Mouse (Mus musculus): Measurements from ENCODE around the gene Fancf. TPM values are rescaled to one million over a fixed set of nuclear protein-coding genes. Genes with fewer than 3 reads are reported as not detected.

Fancf gene
- polyA plus RNA-seq, 1 experiment from 2014 or later, result 15.5 TPM

- peak overlapping the region; percentile 91 for H3K9ac ChIP-seq (ENCODE audit: low read length)
These were observed 775 bp upstream of the Fancf start for GRCm38 (mm10) chr7:51862842-51863241.

DNA sequence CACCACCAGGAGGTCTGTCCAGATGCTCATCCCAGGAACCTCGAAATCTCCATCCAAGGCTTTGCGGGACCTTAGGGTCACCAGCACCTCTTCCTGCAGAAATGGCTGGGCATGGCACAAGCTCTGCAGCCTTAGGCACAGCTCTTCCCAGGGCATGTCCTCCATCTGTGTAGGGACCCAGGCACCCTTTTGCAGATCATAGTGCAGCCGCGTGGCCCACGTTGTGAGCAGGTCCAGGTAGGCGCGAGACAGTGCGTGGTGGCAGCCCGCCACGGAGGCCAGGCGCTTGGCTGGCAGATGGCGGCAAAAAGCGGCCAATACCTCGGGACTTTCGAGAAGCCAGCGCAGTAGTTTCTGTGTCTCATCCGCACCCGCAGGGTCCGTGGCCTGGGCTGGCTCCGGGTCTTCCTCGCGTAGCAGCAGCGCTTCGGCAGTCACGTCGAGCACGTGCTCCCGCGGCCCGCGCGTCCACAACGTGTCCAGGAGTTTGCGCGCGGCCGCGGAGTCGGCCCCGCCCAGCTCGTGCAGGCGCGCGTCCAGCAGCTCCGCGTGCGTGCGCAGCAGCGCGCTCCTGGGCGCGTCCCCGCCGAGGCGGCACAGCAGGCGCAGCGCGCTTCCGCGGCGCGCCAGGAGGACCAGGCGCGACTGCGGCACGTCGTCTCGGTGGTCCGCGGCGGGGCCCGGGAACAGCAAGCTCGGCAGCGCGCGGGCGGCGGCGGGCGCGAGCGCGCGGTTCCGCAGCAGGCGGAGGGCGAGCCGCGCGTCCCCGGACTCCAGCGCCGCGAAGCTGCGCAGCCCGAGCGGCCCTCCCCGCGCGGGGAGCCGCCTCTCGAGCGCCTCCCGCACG, 594 bp downstream of the Fancf start, which contains the start of gene Gas2:
Gas2 (plus strand) TSS at position 766 of the 847 bp plus-strand sequence.
- H3K9me3 ChIP-seq (ENCODE audit: control insufficient read depth, low read length), result no peaks in the 10 kb centered on the region
- H3K27ac ChIP-seq (ENCODE audit: low read depth, low read length), result peak within 1 kb of the TSS; percentile 93
- DNase-seq (ENCODE audit: low spot score), result peak; percentile 92
- peak within 1 kb of the TSS; percentile 61 for H3K4me2 ChIP-seq (ENCODE audit: low read depth, low read length, severe bottlenecking)
- H3K4me3 ChIP-seq (ENCODE audit: low read depth, low read length), result peak within 1 kb of the TSS; percentile 71
- peak; percentile 87 for ATAC-seq (replicated peaks; ENCODE audit: low FRiP score)
- peak within 1 kb of the TSS; percentile 91 for H3K9ac ChIP-seq (ENCODE audit: low read length)
- 10% methylated on average over 95 of the region's 105 CpGs for WGBS
- H3K27me3 ChIP-seq (ENCODE audit: control insufficient read depth, insufficient read depth, low read length), result no peaks in the 10 kb centered on the region
- no peaks in the 10 kb centered on the region for H3K36me3 ChIP-seq (ENCODE audit: control insufficient read depth, insufficient read depth, low read length)
- peaks cover 6% of the 10 kb centered on the region for H3K4me1 ChIP-seq (replicated peaks; ENCODE audit: control insufficient read depth, insufficient read depth, low read length)

More at GRCm38 (mm10) chr7:51862842-51863241, 775 bp upstream of the Fancf start:
- Histone ChIP-seq H3K4me1 (replicated peaks; ENCODE audit: control insufficient read depth, insufficient read depth, low read length) (peaks cover 6% of the 10 kb centered on the region), H3K4me2 (ENCODE audit: low read depth, low read length, severe bottlenecking) (peak overlapping the region; percentile 61; the same call in 1 of the 2 replicates), H3K9me3 (ENCODE audit: control insufficient read depth, low read length) (no peaks in the 10 kb centered on the region), H3K27ac (ENCODE audit: low read depth, low read length) (no peak overlapping the region), H3K27me3 (ENCODE audit: control insufficient read depth, insufficient read depth, low read length) (no peaks in the 10 kb centered on the region), H3K36me3 (ENCODE audit: control insufficient read depth, insufficient read depth, low read length) (no peaks in the 10 kb centered on the region), H3K4me3 (ENCODE audit: low read depth, low read length) (peak overlapping the region; percentile 71)
- DNase-seq (ENCODE audit: low spot score) (no peak), ATAC-seq (replicated peaks; ENCODE audit: low FRiP score) (no peak)
- 76% methylated on average over 3 of the region's 3 CpGs for WGBS

GRCm38 (mm10) chr7:51851890-51852507, 10.1 kb downstream of the Fancf start:
- Histone ChIP-seq H3K4me2 (ENCODE audit: low read depth, low read length, severe bottlenecking) (no peak overlapping the region), H3K9ac (ENCODE audit: low read length) (no peak overlapping the region), H3K27ac (ENCODE audit: low read depth, low read length) (no peak overlapping the region), H3K9me3 (ENCODE audit: control insufficient read depth, low read length) (no peaks in the 10 kb centered on the region), H3K4me1 (replicated peaks; ENCODE audit: control insufficient read depth, insufficient read depth, low read length) (no peaks in the 10 kb centered on the region), H3K27me3 (ENCODE audit: control insufficient read depth, insufficient read depth, low read length) (no peaks in the 10 kb centered on the region), H3K4me3 (ENCODE audit: low read depth, low read length) (no peak overlapping the region), H3K36me3 (ENCODE audit: control insufficient read depth, insufficient read depth, low read length) (no peaks in the 10 kb centered on the region)
- no peak for ATAC-seq (replicated peaks; ENCODE audit: low FRiP score)
- 92% methylated on average over 5 of the region's 5 CpGs for WGBS
- DNase-seq (ENCODE audit: low spot score), result no peak

DNA sequence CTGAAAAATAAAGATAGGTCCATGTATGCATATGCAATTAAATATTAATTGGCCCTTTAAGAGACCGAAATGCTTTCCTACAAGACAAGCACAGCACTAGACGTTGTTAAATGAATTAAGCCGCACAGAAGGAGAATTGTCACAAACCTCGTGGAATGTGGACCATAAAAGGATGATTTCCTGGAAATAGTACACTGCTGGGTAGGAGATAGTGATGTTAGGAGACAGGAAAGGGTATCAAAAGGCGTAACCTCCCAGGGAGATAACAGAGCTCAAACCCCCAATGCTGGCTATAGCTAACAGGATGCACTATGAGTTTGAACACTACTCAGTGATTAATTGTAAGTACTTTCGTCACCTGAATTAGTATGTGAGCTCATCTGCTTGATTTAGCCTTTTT, 11.2 kb downstream of the Fancf start:
- DNase-seq (ENCODE audit: low spot score) (no peak), ATAC-seq (replicated peaks; ENCODE audit: low FRiP score) (no peak)
- WGBS, result 88% methylated on average over 6 of the region's 6 CpGs
- Histone ChIP-seq H3K36me3 (ENCODE audit: control insufficient read depth, insufficient read depth, low read length) (no peaks in the 10 kb centered on the region), H3K9me3 (ENCODE audit: control insufficient read depth, low read length) (no peaks in the 10 kb centered on the region), H3K27ac (ENCODE audit: low read depth, low read length) (no peak overlapping the region), H3K4me3 (ENCODE audit: low read depth, low read length) (no peak overlapping the region), H3K4me2 (ENCODE audit: low read depth, low read length, severe bottlenecking) (no peak overlapping the region), H3K27me3 (ENCODE audit: control insufficient read depth, insufficient read depth, low read length) (no peaks in the 10 kb centered on the region), H3K4me1 (replicated peaks; ENCODE audit: control insufficient read depth, insufficient read depth, low read length) (no peaks in the 10 kb centered on the region), H3K9ac (ENCODE audit: low read length) (no peak overlapping the region)

- ATAC-seq (replicated peaks; ENCODE audit: low FRiP score), result no peak
- H3K4me1 ChIP-seq (replicated peaks; ENCODE audit: control insufficient read depth, insufficient read depth, low read length), result no peaks in the 10 kb centered on the region
- no peak overlapping the region for H3K27ac ChIP-seq (ENCODE audit: low read depth, low read length)
These were observed 21.6 kb downstream of the Fancf start for GRCm38 (mm10) chr7:51840515-51840914.

DNA sequence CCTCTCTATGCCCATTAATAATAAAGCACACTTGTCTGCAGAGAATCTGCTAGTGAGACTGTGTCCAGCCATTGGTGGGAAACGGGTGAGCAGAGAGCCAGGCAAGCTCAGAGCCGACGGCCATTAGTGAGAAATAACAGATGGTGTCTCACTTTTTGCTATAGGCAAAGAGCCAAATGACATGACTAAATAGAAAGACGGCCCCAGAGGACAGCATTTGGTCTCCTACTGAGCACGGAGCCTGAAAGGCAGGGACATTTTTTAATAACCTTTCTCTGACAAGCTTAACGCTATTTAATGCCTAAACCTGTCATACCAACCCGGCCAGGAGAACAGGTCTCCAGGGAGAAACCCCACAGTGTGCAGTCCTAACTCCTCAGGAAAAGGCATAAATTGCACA, 30.1 kb downstream of the Fancf start:
- H3K4me2 ChIP-seq (ENCODE audit: low read depth, low read length, severe bottlenecking), result no peak overlapping the region
- no peaks in the 10 kb centered on the region for H3K4me1 ChIP-seq (replicated peaks; ENCODE audit: control insufficient read depth, insufficient read depth, low read length)
- H3K27me3 ChIP-seq (ENCODE audit: control insufficient read depth, insufficient read depth, low read length), result no peaks in the 10 kb centered on the region
- H3K9me3 ChIP-seq (ENCODE audit: control insufficient read depth, low read length), result no peaks in the 10 kb centered on the region
- DNase-seq (ENCODE audit: low spot score) (peak; percentile 53), ATAC-seq (replicated peaks; ENCODE audit: low FRiP score) (peak; percentile 81)
- H3K9ac ChIP-seq (ENCODE audit: low read length), result no peak overlapping the region
- 0 out of 2 replicates have a peak overlapping the region, but pooled peaks have one; percentile 32 for H3K27ac ChIP-seq (ENCODE audit: low read depth, low read length)
- H3K4me3 ChIP-seq (ENCODE audit: low read depth, low read length), result no peak overlapping the region
- H3K36me3 ChIP-seq (ENCODE audit: control insufficient read depth, insufficient read depth, low read length), result no peaks in the 10 kb centered on the region
- 54% methylated on average over 7 of the region's 7 CpGs for WGBS

More at GRCm38 (mm10) chr7:51840515-51840914, 21.6 kb downstream of the Fancf start:
- Histone ChIP-seq H3K9me3 (ENCODE audit: control insufficient read depth, low read length) (no peaks in the 10 kb centered on the region), H3K4me2 (ENCODE audit: low read depth, low read length, severe bottlenecking) (no peak overlapping the region), H3K27me3 (ENCODE audit: control insufficient read depth, insufficient read depth, low read length) (no peaks in the 10 kb centered on the region), H3K9ac (ENCODE audit: low read length) (no peak overlapping the region), H3K4me3 (ENCODE audit: low read depth, low read length) (no peak overlapping the region), H3K36me3 (ENCODE audit: control insufficient read depth, insufficient read depth, low read length) (no peaks in the 10 kb centered on the region)
- 91% methylated on average over 7 of the region's 7 CpGs for WGBS
- no peak for DNase-seq (ENCODE audit: low spot score)

DNA sequence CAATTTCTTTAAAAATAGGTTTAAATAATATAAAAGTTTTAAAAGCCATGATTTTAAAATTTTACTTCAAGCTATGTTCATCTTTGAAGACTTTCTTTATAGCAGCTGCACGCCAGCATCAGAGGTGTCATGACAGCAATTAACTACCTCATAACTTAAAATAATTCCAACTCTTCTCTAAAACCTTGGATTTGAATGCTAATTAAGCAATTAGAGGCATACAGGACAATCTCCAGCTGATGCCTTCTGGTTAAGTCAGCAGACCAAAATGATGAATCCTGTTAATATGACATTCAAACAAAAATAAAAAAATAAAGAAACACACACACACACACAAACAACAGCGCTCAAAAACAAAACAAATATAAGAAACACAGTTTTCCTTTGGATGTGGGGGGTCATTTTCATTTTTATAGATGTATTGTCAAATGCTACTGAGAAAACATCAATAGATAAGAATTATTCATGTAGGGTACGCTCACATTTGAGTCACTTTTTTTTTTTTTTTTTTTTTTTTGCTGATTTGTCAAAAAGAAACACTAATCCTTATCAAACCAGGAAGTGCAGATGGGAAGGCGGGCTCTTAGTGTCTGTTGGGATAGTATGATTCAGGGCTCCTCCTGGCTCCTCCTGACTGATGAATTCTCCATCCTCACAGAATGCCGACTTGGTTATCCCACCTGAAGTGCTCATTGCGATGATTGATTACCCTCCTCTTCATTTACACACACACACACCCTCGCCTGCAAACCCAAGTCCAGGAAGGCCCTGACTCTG, 38.3 kb downstream of the Fancf start:
- H3K4me2 ChIP-seq (ENCODE audit: low read depth, low read length, severe bottlenecking), result no peak overlapping the region
- DNase-seq (ENCODE audit: low spot score) (no peak), ATAC-seq (replicated peaks; ENCODE audit: low FRiP score) (no peak)
- no peak overlapping the region for H3K9ac ChIP-seq (ENCODE audit: low read length)
- H3K4me3 ChIP-seq (ENCODE audit: low read depth, low read length), result no peak overlapping the region
- H3K9me3 ChIP-seq (ENCODE audit: control insufficient read depth, low read length), result no peaks in the 10 kb centered on the region
- WGBS, result 80% methylated on average over 7 of the region's 7 CpGs
- no peaks in the 10 kb centered on the region for H3K27me3 ChIP-seq (ENCODE audit: control insufficient read depth, insufficient read depth, low read length)
- H3K36me3 ChIP-seq (ENCODE audit: control insufficient read depth, insufficient read depth, low read length), result no peaks in the 10 kb centered on the region
- H3K27ac ChIP-seq (ENCODE audit: low read depth, low read length), result 0 out of 2 replicates have a peak overlapping the region, but pooled peaks have one; percentile 12
- H3K4me1 ChIP-seq (replicated peaks; ENCODE audit: control insufficient read depth, insufficient read depth, low read length), result no peaks in the 10 kb centered on the region

GRCm38 (mm10) chr7:51821467-51821866, 40.6 kb downstream of the Fancf start:
- Histone ChIP-seq H3K4me1 (replicated peaks; ENCODE audit: control insufficient read depth, insufficient read depth, low read length) (no peaks in the 10 kb centered on the region), H3K27ac (ENCODE audit: low read depth, low read length) (no peak overlapping the region), H3K4me2 (ENCODE audit: low read depth, low read length, severe bottlenecking) (no peak overlapping the region), H3K9ac (ENCODE audit: low read length) (no peak overlapping the region), H3K9me3 (ENCODE audit: control insufficient read depth, low read length) (no peaks in the 10 kb centered on the region), H3K4me3 (ENCODE audit: low read depth, low read length) (no peak overlapping the region), H3K36me3 (ENCODE audit: control insufficient read depth, insufficient read depth, low read length) (no peaks in the 10 kb centered on the region), H3K27me3 (ENCODE audit: control insufficient read depth, insufficient read depth, low read length) (no peaks in the 10 kb centered on the region)
- WGBS, result 77% methylated on average over 2 of the region's 2 CpGs
- DNase-seq (ENCODE audit: low spot score) (no peak), ATAC-seq (replicated peaks; ENCODE audit: low FRiP score) (no peak)

Data from forebrain, embryonic 11.5 days (tissue).